Mouse (Mus musculus): Measurements from ENCODE around the gene Atf7. TPM values are rescaled to one million over a fixed set of nuclear protein-coding genes. Genes with fewer than 3 reads are reported as not detected.
A peak's percentile ranks its signal among the peaks of the same experiment; 100 is the strongest.

Atf7 gene
- total and polyA plus RNA-seq, 2 experiments from 2014 or later, result 16.2 to 20.6 TPM

GRCm38 (mm10) chr15:102592674-102593073 is 32.6 kb downstream of the Atf7 start:
- Histone ChIP-seq H3K4me3 (ENCODE audit: low read depth, low read length) (no peak overlapping the region), H3K4me2 (ENCODE audit: low read depth, low read length) (no peak overlapping the region), H3K27ac (ENCODE audit: low read depth) (no peak overlapping the region), H3K9me3 (replicated peaks; ENCODE audit: control insufficient read depth, low read length) (no peaks in the 10 kb centered on the region), H3K4me1 (ENCODE audit: control insufficient read depth, insufficient read depth) (peaks cover 13% of the 10 kb centered on the region), H3K27me3 (ENCODE audit: control insufficient read depth, insufficient read depth, low read length) (no peaks in the 10 kb centered on the region), H3K36me3 (replicated peaks; ENCODE audit: control insufficient read depth, insufficient read depth, low read length) (peaks cover 9% of the 10 kb centered on the region; the same call in 1 of the 2 replicates), H3K9ac (replicated peaks; ENCODE audit: low read depth, low read length) (no peak overlapping the region)
- 15% methylated on average over 1 of the region's 1 CpGs for WGBS
- ATAC-seq (ENCODE audit: insufficient read depth, low read depth) (no peak), DNase-seq (ENCODE audit: low spot score) (peak; percentile 24)
- TF ChIP-seq EP300 (IDR thresholded peaks at IDR 0.05; ENCODE audit: low read depth) (no peak), CTCF (IDR thresholded peaks at IDR 0.05; ENCODE audit: low read depth) (peak; percentile 51)

- Histone ChIP-seq H3K4me2 (ENCODE audit: low read depth, low read length) (no peak overlapping the region), H3K9ac (replicated peaks; ENCODE audit: low read depth, low read length) (no peak overlapping the region), H3K4me1 (ENCODE audit: control insufficient read depth, insufficient read depth) (peaks cover 13% of the 10 kb centered on the region), H3K9me3 (replicated peaks; ENCODE audit: control insufficient read depth, low read length) (no peaks in the 10 kb centered on the region), H3K27ac (ENCODE audit: low read depth) (peak overlapping the region; percentile 40; the same call in 1 of the 2 replicates), H3K36me3 (replicated peaks; ENCODE audit: control insufficient read depth, insufficient read depth, low read length) (peaks cover 9% of the 10 kb centered on the region; the same call in 1 of the 2 replicates), H3K27me3 (ENCODE audit: control insufficient read depth, insufficient read depth, low read length) (no peaks in the 10 kb centered on the region), H3K4me3 (ENCODE audit: low read depth, low read length) (no peak overlapping the region)
- peak; percentile 51 for ATAC-seq (ENCODE audit: insufficient read depth, low read depth)
- peak; percentile 82 for DNase-seq (ENCODE audit: low spot score)
- no peak for TF ChIP-seq EP300 (IDR thresholded peaks at IDR 0.05; ENCODE audit: low read depth)
- no peak for TF ChIP-seq CTCF (IDR thresholded peaks at IDR 0.05; ENCODE audit: low read depth)
- WGBS, result 64% methylated on average over 1 of the region's 1 CpGs
Measured at GRCm38 (mm10) chr15:102590567-102590966, 34.7 kb downstream of the Atf7 start.

- no peak for ATAC-seq (ENCODE audit: insufficient read depth, low read depth)
- TF ChIP-seq EP300 (IDR thresholded peaks at IDR 0.05; ENCODE audit: low read depth) (no peak), CTCF (IDR thresholded peaks at IDR 0.05; ENCODE audit: low read depth) (no peak)
- WGBS, result 95% methylated on average over 8 of the region's 8 CpGs
- Histone ChIP-seq H3K27ac (ENCODE audit: low read depth) (no peak overlapping the region), H3K4me1 (ENCODE audit: control insufficient read depth, insufficient read depth) (peaks cover 9% of the 10 kb centered on the region), H3K9me3 (replicated peaks; ENCODE audit: control insufficient read depth, low read length) (no peaks in the 10 kb centered on the region), H3K9ac (replicated peaks; ENCODE audit: low read depth, low read length) (no peak overlapping the region), H3K27me3 (ENCODE audit: control insufficient read depth, insufficient read depth, low read length) (no peaks in the 10 kb centered on the region), H3K36me3 (replicated peaks; ENCODE audit: control insufficient read depth, insufficient read depth, low read length) (peaks cover 9% of the 10 kb centered on the region; the same call in 1 of the 2 replicates), H3K4me3 (ENCODE audit: low read depth, low read length) (no peak overlapping the region), H3K4me2 (ENCODE audit: low read depth, low read length) (no peak overlapping the region)
- no peak for DNase-seq (ENCODE audit: low spot score)
Measured at GRCm38 (mm10) chr15:102589826-102590225, 35.4 kb downstream of the Atf7 start.

- ATAC-seq (ENCODE audit: insufficient read depth, low read depth) (no peak), DNase-seq (ENCODE audit: low spot score) (no peak)
- H3K9me3 ChIP-seq (replicated peaks; ENCODE audit: control insufficient read depth, low read length), result no peaks in the 10 kb centered on the region
- H3K4me1 ChIP-seq (ENCODE audit: control insufficient read depth, insufficient read depth), result no peaks in the 10 kb centered on the region
- H3K4me2 ChIP-seq (ENCODE audit: low read depth, low read length), result no peak overlapping the region
- no peak overlapping the region for H3K4me3 ChIP-seq (ENCODE audit: low read depth, low read length)
- no peaks in the 10 kb centered on the region for H3K27me3 ChIP-seq (ENCODE audit: control insufficient read depth, insufficient read depth, low read length)
- 0 out of 2 replicates have a peak, but pooled peaks cover 3% of the 10 kb centered on the region for H3K36me3 ChIP-seq (replicated peaks; ENCODE audit: control insufficient read depth, insufficient read depth, low read length)
- 93% methylated on average over 5 of the region's 5 CpGs for WGBS
- H3K9ac ChIP-seq (replicated peaks; ENCODE audit: low read depth, low read length), result no peak overlapping the region
- TF ChIP-seq EP300 (IDR thresholded peaks at IDR 0.05; ENCODE audit: low read depth), result no peak
- TF ChIP-seq CTCF (IDR thresholded peaks at IDR 0.05; ENCODE audit: low read depth), result no peak
- H3K27ac ChIP-seq (ENCODE audit: low read depth), result no peak overlapping the region
Measured at GRCm38 (mm10) chr15:102585501-102585900, 39.8 kb downstream of the Atf7 start.

GRCm38 (mm10) chr15:102583708-102584383 is 41.4 kb downstream of the Atf7 start:
- H3K4me1 ChIP-seq (ENCODE audit: control insufficient read depth, insufficient read depth), result no peaks in the 10 kb centered on the region
- TF ChIP-seq EP300 (IDR thresholded peaks at IDR 0.05; ENCODE audit: low read depth) (no peak), CTCF (IDR thresholded peaks at IDR 0.05; ENCODE audit: low read depth) (no peak)
- ATAC-seq (ENCODE audit: insufficient read depth, low read depth), result no peak

More at GRCm38 (mm10) chr15:102583708-102584383, 41.4 kb downstream of the Atf7 start:
- WGBS, result 64% methylated on average over 8 of the region's 8 CpGs
- Histone ChIP-seq H3K27ac (ENCODE audit: low read depth) (no peak overlapping the region), H3K4me2 (ENCODE audit: low read depth, low read length) (no peak overlapping the region), H3K27me3 (ENCODE audit: control insufficient read depth, insufficient read depth, low read length) (no peaks in the 10 kb centered on the region), H3K36me3 (replicated peaks; ENCODE audit: control insufficient read depth, insufficient read depth, low read length) (no peaks in the 10 kb centered on the region), H3K9me3 (replicated peaks; ENCODE audit: control insufficient read depth, low read length) (no peaks in the 10 kb centered on the region), H3K4me3 (ENCODE audit: low read depth, low read length) (no peak overlapping the region), H3K9ac (replicated peaks; ENCODE audit: low read depth, low read length) (no peak overlapping the region)
- no peak for DNase-seq (ENCODE audit: low spot score)

Measured in heart, postnatal 0 days (tissue).